ENCODE assay signal across 9 mouse cellular contexts in genomic region chr4:152096927-152097326, GRCm38 (mm10). TPM values are rescaled to one million over a fixed set of nuclear protein-coding genes. Genes with fewer than 3 reads are reported as not detected.
DNase-seq lines count a peak whose midpoint lies in the region; ATAC-seq lines count a peak whose summit lies in the region.
"Had no signal": no experiment of that assay in that cellular context is flagged by ENCODE, and none has a peak within 500 bp of the region (broad histone marks: within the 10 kb centered on the region; RNA-seq: fewer than 3 reads in every experiment).

No protein-coding gene starts in this region.

- peak overlapping the region; percentile 39 for H3K4me3 ChIP-seq in kidney, embryonic 16.5 days (ENCODE audit: low read length)
- no peak overlapping the region for H3K4me3 ChIP-seq in forebrain, embryonic 13.5 days
- H3K4me3 ChIP-seq in neural tube, embryonic 13.5 days: peak overlapping the region; percentile 18

- no peaks in the 10 kb centered on the region for H3K9me3 ChIP-seq in kidney, embryonic 16.5 days (ENCODE audit: low read length)
- no peaks in the 10 kb centered on the region for H3K9me3 ChIP-seq in forebrain, embryonic 13.5 days (replicated peaks)
- H3K9me3 ChIP-seq in neural tube, embryonic 13.5 days: no peaks in the 10 kb centered on the region

- peak overlapping the region; percentile 50 for H3K9ac ChIP-seq in kidney, embryonic 16.5 days (replicated peaks; ENCODE audit: low read length)
- H3K9ac ChIP-seq in forebrain, embryonic 13.5 days: no peak overlapping the region; the same call in 1 of the 2 replicates
- peak overlapping the region; percentile 56 for H3K9ac ChIP-seq in neural tube, embryonic 13.5 days

- 53% methylated on average over 6 of the region's 6 CpGs for WGBS in kidney, embryonic 16.5 days
- WGBS in forebrain, embryonic 13.5 days: 31% methylated on average over 6 of the region's 6 CpGs
- 55% methylated on average over 6 of the region's 6 CpGs for WGBS in neural tube, embryonic 13.5 days

- peak overlapping the region; percentile 48; the same call in 1 of the 2 replicates for H3K27ac ChIP-seq in kidney, embryonic 16.5 days (ENCODE audit: low read length)
- no peak overlapping the region for H3K27ac ChIP-seq in forebrain, embryonic 13.5 days
- H3K27ac ChIP-seq in neural tube, embryonic 13.5 days (replicated peaks): peak overlapping the region; percentile 67
- H3K27ac ChIP-seq: macrophage had no signal

- ATAC-seq in kidney, embryonic 16.5 days (ENCODE audit: low FRiP score, low TSS enrichment): no peak; the same call in 1 of the 2 replicates
- no peak for ATAC-seq in forebrain, embryonic 13.5 days
- ATAC-seq in neural tube, embryonic 13.5 days (ENCODE audit: low read depth): no peak; the same call in 1 of the 2 replicates

- peaks cover under 1% of the 10 kb centered on the region; the same call in 1 of the 2 replicates for H3K36me3 ChIP-seq in kidney, embryonic 16.5 days (ENCODE audit: insufficient read depth, low read length)
- H3K36me3 ChIP-seq in forebrain, embryonic 13.5 days (ENCODE audit: poor library complexity, severe bottlenecking): 0 out of 2 replicates have a peak, but pooled peaks cover under 1% of the 10 kb centered on the region
- H3K36me3 ChIP-seq in neural tube, embryonic 13.5 days: no peaks in the 10 kb centered on the region

- H3K4me1 ChIP-seq in kidney, embryonic 16.5 days (ENCODE audit: insufficient read depth, low read length): peaks cover 41% of the 10 kb centered on the region
- H3K4me1 ChIP-seq in forebrain, embryonic 13.5 days: peaks cover 13% of the 10 kb centered on the region
- H3K4me1 ChIP-seq in neural tube, embryonic 13.5 days (replicated peaks): peaks cover 34% of the 10 kb centered on the region

- H3K4me2 ChIP-seq in kidney, embryonic 16.5 days (replicated peaks; ENCODE audit: low read depth, low read length): peak overlapping the region; percentile 26; the same call in 1 of the 2 replicates
- peak overlapping the region; percentile 14; the same call in 1 of the 2 replicates for H3K4me2 ChIP-seq in forebrain, embryonic 13.5 days
- no peak overlapping the region for H3K4me2 ChIP-seq in neural tube, embryonic 13.5 days

- H3K27me3 ChIP-seq in kidney, embryonic 16.5 days (ENCODE audit: insufficient read depth, low read length): no peaks in the 10 kb centered on the region
- H3K27me3 ChIP-seq in forebrain, embryonic 13.5 days: peaks cover 7% of the 10 kb centered on the region; the same call in 1 of the 2 replicates
- no peaks in the 10 kb centered on the region for H3K27me3 ChIP-seq in neural tube, embryonic 13.5 days

- DNase-seq in kidney, adult 18-20 months: no peak
- peak; percentile 58 for DNase-seq in kidney, postnatal 14 days
- DNase-seq in adrenal gland, postnatal 25 days: no peak
- DNase-seq in ovary, postnatal 14 days (ENCODE audit: low spot score): no peak
- no peak for DNase-seq in thymus, postnatal 25 days

RNA-seq across cellular contexts. Expression of gene Tnfrsf25, which starts 18.8 kb away (rescaled TPM):
- polyA plus RNA-seq in kidney, embryonic 16.5 days (2015; fragmentation: Nextera tagmentation; extraction: Ambion mirVana): 1.9 and 3.0 TPM in 2 replicates
- polyA plus RNA-seq in forebrain, embryonic 13.5 days (2015; fragmentation: Nextera tagmentation; extraction: Ambion mirVana): 0.38 and 0.88 TPM in 2 replicates
- polyA plus RNA-seq in neural tube, embryonic 13.5 days (2015; fragmentation: Nextera tagmentation; extraction: Ambion mirVana): 0.84 and 1.8 TPM in 2 replicates
- total RNA-seq in adrenal gland, postnatal 25 days (2021): 1.5 and 2.0 TPM in 2 replicates

RNA-seq across cellular contexts. Expression of gene Plekhg5, which starts 24.6 kb away (rescaled TPM):
- polyA plus RNA-seq in kidney, embryonic 16.5 days (2015; fragmentation: Nextera tagmentation; extraction: Ambion mirVana): 25.5 and 28.1 TPM in 2 replicates
- 8.4 and 9.2 TPM in 2 replicates for polyA plus RNA-seq in forebrain, embryonic 13.5 days (2015; fragmentation: Nextera tagmentation; extraction: Ambion mirVana)
- 9.9 and 10.7 TPM in 2 replicates for polyA plus RNA-seq in neural tube, embryonic 13.5 days (2015; fragmentation: Nextera tagmentation; extraction: Ambion mirVana)
- 12.9 and 15.6 TPM in 2 replicates for total RNA-seq in adrenal gland, postnatal 25 days (2021)

RNA-seq across cellular contexts. Expression of gene Espn, which starts 55.2 kb away (rescaled TPM):
- polyA plus RNA-seq in kidney, embryonic 16.5 days (2015; fragmentation: Nextera tagmentation; extraction: Ambion mirVana): 22.2 and 30.6 TPM in 2 replicates
- polyA plus RNA-seq in forebrain, embryonic 13.5 days (2015; fragmentation: Nextera tagmentation; extraction: Ambion mirVana): 0.10 and 0.13 TPM in 2 replicates
- polyA plus RNA-seq in neural tube, embryonic 13.5 days (2015; fragmentation: Nextera tagmentation; extraction: Ambion mirVana): 0.21 and 0.51 TPM in 2 replicates
- 1.2 TPM in 2 replicates for total RNA-seq in adrenal gland, postnatal 25 days (2021)

RNA-seq across cellular contexts. Expression of gene Nol9, which starts 57.8 kb away (rescaled TPM):
- polyA plus RNA-seq in kidney, embryonic 16.5 days (2015; fragmentation: Nextera tagmentation; extraction: Ambion mirVana): 31.7 and 35.6 TPM in 2 replicates
- 22.5 and 25.8 TPM in 2 replicates for polyA plus RNA-seq in forebrain, embryonic 13.5 days (2015; fragmentation: Nextera tagmentation; extraction: Ambion mirVana)
- polyA plus RNA-seq in neural tube, embryonic 13.5 days (2015; fragmentation: Nextera tagmentation; extraction: Ambion mirVana): 26.4 and 27.1 TPM in 2 replicates
- total RNA-seq in adrenal gland, postnatal 25 days (2021): 26.6 and 29.1 TPM in 2 replicates

RNA-seq across cellular contexts. Expression of gene Tas1r1, which starts 58.6 kb away (rescaled TPM):
- 0.50 and 0.63 TPM in 2 replicates for polyA plus RNA-seq in kidney, embryonic 16.5 days (2015; fragmentation: Nextera tagmentation; extraction: Ambion mirVana)
- polyA plus RNA-seq in forebrain, embryonic 13.5 days (2015; fragmentation: Nextera tagmentation; extraction: Ambion mirVana): 0.53 and 0.83 TPM in 2 replicates
- 1.2 and 1.3 TPM in 2 replicates for polyA plus RNA-seq in neural tube, embryonic 13.5 days (2015; fragmentation: Nextera tagmentation; extraction: Ambion mirVana)
- 0.09 TPM in 1 of 2 replicates, not detected in the other for total RNA-seq in adrenal gland, postnatal 25 days (2021)
- polyA plus RNA-seq: macrophage had no signal

Comparison
In these comparisons a context has a peak if more than half of its experiments do, and no peak if none do; other contexts are left out.
1. RNA of gene Espn, which starts 55.2 kb away (polyA plus RNA-seq): 22.2 to 30.6 TPM in kidney, embryonic 16.5 days; 0.21 to 0.51 TPM in neural tube, embryonic 13.5 days and 0.10 to 0.13 TPM in forebrain, embryonic 13.5 days; every median in the first group is over 10 times any median in the second.